Mouse (Mus musculus): ENCODE results near the gene Spag6.

Gene Spag6

GRCm38 (mm10) chr2:18734394-18735127 is 40.7 kb downstream of the Spag6 start:
- no peak for DNase-seq (ENCODE audit: low spot score)

- DNase-seq (ENCODE audit: low spot score): no peak
These were observed 43.2 kb downstream of the Spag6 start for GRCm38 (mm10) chr2:18737040-18737439.

GRCm38 (mm10) chr2:18739216-18739615 is 45.4 kb downstream of the Spag6 start:
- no peak for DNase-seq (ENCODE audit: low spot score)

GRCm38 (mm10) chr2:18756144-18756543 is 62.3 kb downstream of the Spag6 start:
- DNase-seq (ENCODE audit: low spot score): no peak

GRCm38 (mm10) chr2:18764846-18765245 is 71.0 kb downstream of the Spag6 start:
- DNase-seq (ENCODE audit: low spot score): no peak

- peak; percentile 3 for DNase-seq (ENCODE audit: low spot score)
These were observed 71.8 kb downstream of the Spag6 start for GRCm38 (mm10) chr2:18765481-18766249.

GRCm38 (mm10) chr2:18766441-18766820 is 72.6 kb downstream of the Spag6 start:
- DNase-seq (ENCODE audit: low spot score): no peak

- DNase-seq (ENCODE audit: low spot score): peak; percentile 78
These were observed 73.1 kb downstream of the Spag6 start for GRCm38 (mm10) chr2:18766821-18767541.

GRCm38 (mm10) chr2:18768414-18768813 is 74.6 kb downstream of the Spag6 start:
- DNase-seq (ENCODE audit: low spot score): no peak

- no peak for DNase-seq (ENCODE audit: low spot score)
These were observed 78.6 kb downstream of the Spag6 start for GRCm38 (mm10) chr2:18772413-18772812.

GRCm38 (mm10) chr2:18774326-18774725 is 80.5 kb downstream of the Spag6 start:
- DNase-seq (ENCODE audit: low spot score): no peak

GRCm38 (mm10) chr2:18778220-18778619 is 84.4 kb downstream of the Spag6 start:
- no peak for DNase-seq (ENCODE audit: low spot score)

- DNase-seq (ENCODE audit: low spot score): no peak
These were observed 86.0 kb downstream of the Spag6 start for GRCm38 (mm10) chr2:18779830-18780229.

- DNase-seq (ENCODE audit: low spot score): no peak
These were observed 87.5 kb downstream of the Spag6 start for GRCm38 (mm10) chr2:18781296-18781695.

GRCm38 (mm10) chr2:18794261-18794660 is 100.4 kb downstream of the Spag6 start:
- no peak for DNase-seq (ENCODE audit: low spot score)

- DNase-seq (ENCODE audit: low spot score): no peak
These were observed 103.9 kb downstream of the Spag6 start for GRCm38 (mm10) chr2:18797776-18798175.

- no peak for DNase-seq (ENCODE audit: low spot score)
These were observed 105.6 kb downstream of the Spag6 start for GRCm38 (mm10) chr2:18799265-18799965.

Measured in ovary, adult 18-20 months (tissue).